Mouse (Mus musculus) T-cell, adult 2 months (primary cell): ENCODE results near the gene Prr19.
A peak's percentile ranks its signal among the peaks of the same experiment; 100 is the strongest.
"Not testable (repeated sequence)": the region's sequence is repeated elsewhere in the genome, so short reads cannot be mapped to it uniquely, and the experiment has no call there.

ENCODE experiments used
- DNase-seq: peaks from one replicate; pipeline ENCODE4 v3.0.0; 2022; ENCODE audit warnings: low spot score

Gene Prr19

DNA sequence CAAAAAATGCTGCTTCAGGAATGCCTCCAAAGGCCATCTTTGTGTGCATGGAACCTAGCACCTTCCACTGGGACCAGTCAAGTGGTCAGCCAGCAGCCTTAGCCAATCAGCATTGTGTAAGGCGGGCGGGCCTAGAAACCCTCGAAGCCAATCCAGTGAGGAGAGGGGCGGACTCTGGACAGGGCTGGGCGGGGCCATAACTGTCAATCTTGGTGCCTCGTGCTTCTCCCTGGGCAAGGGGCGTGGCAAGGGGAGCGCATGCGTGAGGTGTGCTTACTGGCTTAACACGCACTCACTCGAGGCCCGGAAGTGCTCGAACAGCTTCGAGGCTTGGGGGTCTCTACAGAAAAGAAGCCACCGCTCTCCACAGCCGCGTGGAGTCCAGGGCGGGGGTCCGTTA, at the start of gene Prr19:
Gene Prr19, plus strand, starts transcription at position 349 of the 400 bp plus-strand sequence.
- no peak for DNase-seq

- DNase-seq: no peak
Observed at GRCm38 (mm10) chr7:25251822-25252221, 49.4 kb upstream of the Prr19 start.

DNA sequence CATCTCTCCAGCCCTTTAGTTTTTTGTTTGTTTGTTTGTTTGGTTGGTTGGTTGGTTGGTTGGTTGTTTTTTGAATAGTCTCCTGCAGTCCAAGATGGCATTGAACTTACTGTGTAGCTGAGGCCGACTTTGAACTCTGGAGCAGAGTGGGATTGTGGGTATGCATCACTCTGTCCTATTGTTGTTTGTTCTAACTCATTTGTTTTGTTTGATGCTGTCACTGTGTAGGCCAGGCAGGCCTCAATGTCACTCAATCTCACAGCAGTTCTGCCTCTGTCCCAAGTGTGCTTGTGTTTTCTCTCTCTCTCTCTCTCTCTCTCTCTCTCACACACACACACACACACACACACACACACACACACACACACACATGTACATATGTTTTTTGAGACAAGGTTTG, 39.3 kb upstream of the Prr19 start:
- no peak for DNase-seq

DNA sequence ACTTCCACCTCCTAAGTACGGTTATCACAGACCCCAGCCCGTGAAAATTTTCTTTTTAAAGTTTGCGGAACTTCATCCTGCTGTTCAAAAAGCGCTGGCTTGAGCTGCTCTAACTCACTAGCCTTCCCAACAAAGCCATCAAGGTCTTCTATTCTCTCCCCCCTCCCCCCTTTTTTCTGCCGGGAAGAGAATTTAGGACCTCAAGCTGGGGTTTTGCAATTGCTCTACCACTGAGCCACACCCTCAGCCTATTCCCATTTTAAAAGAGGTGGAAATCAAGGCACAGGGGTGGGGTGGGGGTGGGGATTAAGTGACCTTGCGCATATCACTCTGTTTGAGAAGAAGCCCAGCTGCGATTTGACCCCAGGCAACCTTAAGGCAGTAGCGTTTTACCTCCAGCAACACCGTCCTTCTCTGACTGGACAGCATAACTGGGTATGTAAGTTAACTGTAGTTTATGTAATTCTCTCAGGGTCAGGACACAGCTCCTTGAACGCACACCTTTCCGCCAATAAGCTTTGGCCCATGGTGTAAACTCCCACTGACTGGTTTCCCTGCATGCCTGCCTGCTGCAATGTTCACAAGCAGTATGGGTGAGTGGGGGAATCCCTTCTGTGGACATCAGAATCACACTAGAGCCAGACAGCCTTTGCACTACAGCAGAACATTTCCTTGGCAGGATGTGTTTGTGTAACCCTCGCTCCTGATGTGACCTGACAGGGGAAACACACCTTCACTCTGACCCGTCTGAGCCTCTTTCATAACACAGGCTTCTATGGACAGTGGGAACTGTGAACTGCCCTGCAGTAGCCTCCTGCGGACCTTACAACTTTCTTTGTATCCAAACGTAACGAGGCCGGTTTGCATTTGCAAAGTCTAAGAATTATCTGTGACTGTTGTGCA, 37.0 kb upstream of the Prr19 start:
- no peak for DNase-seq

- DNase-seq: not testable (repeated sequence)
Observed at GRCm38 (mm10) chr7:25265743-25266142, 35.5 kb upstream of the Prr19 start.

GRCm38 (mm10) chr7:25266180-25266962, 34.8 kb upstream of the Prr19 start:
- no peak for DNase-seq

DNA sequence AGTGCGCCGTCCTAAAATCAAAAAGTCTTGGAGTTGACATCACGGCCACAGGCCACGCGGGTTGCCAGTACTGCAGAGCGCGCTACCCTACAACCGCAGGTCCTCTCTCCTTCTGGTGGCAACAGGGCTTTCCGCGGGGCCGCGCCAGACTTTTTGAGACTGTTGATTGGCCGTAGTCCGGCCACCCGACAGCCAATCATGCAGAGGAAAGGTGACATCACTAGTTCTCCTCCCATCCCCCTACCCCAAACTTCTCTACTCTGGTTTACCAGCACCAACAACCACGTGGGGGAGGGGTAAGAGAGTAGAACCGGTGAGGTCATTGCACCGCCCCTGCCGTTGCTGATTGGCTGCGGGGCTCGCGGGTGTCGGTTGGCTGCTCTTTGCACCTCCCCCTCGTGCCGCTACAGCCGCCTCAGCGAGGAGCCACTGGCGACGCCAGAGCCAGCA, 33.9 kb upstream of the Prr19 start, which contains the start of gene Cic:
Gene Cic, plus strand, starts transcription at position 404 of the 450 bp plus-strand sequence.
- DNase-seq: peak; percentile 99

DNA sequence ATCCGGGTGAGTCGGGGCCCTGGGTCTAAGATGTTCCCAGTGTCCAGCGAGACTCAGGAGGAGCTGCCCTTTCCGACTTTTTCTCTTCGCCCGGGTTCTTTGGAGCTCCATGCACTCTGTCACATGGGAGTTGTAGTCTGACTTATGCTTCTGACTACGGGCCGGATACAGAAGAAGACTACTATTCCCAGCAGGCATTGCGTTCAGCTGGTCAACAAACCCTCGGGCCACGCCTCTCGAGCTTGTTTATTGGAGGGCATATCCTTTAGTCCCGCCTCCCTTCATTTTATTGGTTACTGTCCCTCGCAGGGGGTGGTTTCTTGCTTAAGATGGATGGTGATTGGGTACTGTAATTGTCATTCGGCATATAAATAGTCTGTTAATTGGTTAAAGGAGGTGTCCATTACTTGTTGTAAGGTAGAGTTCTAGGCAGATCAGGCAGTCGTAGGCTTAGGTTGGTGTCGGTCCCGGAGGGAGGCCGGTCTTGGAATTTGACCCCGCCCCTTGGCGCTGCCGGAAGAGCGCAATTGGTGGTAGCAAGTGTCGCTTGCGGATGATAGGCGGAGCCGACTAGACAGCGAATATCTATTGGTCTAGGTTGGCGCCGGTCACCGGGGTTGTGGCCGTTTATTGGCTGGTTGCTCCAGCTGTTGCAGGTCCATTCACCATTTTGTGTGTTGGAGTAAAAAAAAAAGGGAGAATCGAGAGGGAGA, 33.3 kb upstream of the Prr19 start:
- peak; percentile 100 for DNase-seq

DNA sequence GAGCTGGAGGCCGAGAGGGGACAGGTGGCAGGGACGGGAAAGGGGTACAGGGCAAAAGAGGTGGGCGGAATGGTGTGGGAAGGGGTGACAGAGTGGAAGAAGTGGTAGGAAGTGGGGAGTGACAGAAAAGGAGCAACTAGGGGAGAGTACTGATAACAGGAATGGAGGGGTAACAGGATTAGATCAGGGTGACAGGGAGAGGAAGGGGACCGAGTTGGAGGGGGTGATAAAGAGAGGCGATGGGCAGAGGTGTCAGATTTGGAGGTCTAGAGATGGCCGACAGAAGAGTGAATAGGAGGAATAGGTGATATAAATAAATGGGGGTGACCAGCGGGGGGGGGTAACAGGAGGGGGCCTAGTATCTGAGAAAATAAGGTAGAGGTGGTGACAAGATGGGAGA, 32.6 kb upstream of the Prr19 start:
- DNase-seq: peak; percentile 39

DNA sequence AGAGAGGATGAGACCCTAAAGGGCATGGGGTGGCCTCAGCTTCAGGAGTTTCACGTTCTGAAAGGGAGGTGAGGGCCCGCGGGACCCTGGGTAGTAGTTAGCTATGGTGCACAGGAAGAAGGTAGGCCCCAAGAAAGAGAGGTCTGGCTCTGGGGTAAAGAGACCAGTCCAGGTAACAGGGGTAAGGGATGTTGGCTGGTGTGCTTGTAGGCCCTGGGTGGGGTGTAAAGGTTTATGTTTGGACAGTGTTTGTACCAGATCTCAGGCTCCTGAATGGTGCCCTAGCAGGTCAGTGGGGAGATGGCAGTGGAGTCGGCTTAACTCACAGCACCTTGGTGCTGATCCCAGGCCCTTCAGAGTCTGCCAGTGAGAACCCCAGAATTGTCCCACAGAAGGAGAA, 32.2 kb upstream of the Prr19 start:
- DNase-seq: no peak

DNA sequence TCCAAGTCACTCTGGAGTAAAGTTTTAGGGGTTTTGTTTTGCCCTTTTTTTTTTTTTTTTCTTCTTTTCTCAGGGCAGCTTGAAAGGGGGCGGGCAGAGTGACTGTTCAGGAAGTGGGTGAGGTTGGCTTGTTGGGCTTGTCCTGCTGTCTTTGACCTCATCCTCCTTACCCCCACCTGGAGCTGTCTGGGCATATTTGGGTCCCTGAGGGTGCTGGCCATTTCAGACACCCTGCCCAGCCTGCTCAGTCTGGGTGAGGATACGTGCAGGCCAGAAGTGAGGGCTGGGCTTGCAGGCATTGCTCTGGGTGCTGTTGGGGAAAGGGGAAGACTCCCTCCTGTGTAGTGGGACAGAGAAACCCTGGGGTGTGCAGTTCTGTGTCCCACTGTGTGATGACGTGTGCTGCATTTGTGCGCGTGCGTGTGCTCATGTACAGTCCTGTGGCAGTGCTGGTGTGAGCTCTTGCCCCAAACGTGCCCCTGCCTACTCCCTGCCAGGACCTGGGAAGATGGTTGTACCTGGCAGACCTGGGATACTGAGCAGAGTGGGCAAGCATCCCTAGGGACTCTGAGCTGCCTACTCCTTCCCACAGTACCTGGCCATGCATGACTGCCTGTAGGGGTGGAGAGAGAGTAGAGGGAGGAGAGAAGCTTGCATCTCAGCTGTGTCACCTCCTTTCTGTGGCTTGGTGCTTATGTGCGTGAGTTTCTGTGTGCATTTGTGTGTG, 31.5 kb upstream of the Prr19 start:
- no peak for DNase-seq

- no peak for DNase-seq
Observed at GRCm38 (mm10) chr7:25270652-25271633, 30.3 kb upstream of the Prr19 start.

DNA sequence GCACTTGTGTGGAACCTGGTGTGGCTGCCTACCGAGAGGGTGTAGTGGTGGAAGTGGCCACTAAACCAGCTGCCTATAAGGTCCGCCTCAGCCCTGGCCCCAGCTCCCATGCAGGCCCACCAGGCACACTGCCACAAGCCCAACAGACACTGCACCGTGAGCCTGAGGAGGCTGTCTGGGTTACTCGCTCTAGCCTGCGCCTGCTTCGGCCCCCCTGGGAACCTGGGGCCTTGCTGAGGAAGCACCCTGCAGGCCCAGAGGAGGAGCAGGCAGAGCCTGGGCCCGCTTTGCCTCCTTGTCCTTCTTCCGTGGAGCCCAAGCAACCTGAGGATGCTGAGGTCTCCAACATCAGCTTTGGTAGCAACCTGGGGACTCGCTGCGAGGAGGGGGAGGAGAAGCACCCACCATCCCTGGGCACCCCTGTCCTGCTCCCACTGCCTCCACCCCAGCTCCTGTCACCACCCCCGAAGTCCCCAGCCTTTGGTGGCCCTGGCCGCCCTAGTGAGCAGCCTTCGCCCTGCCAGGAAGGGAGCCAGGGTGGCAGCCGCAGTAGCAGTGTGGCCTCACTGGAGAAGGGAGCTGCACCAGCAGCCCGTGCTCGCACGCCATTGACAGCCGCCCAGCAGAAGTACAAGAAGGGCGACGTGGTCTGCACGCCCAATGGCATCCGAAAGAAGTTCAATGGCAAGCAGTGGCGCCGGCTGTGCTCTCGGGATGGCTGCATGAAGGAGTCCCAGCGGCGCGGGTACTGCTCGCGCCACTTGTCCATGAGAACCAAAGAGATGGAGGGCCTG, 29.4 kb upstream of the Prr19 start:
- no peak for DNase-seq

- DNase-seq: no peak
Observed at GRCm38 (mm10) chr7:25272445-25273258, 28.6 kb upstream of the Prr19 start.

GRCm38 (mm10) chr7:25273259-25274241, 27.7 kb upstream of the Prr19 start:
- no peak for DNase-seq

DNA sequence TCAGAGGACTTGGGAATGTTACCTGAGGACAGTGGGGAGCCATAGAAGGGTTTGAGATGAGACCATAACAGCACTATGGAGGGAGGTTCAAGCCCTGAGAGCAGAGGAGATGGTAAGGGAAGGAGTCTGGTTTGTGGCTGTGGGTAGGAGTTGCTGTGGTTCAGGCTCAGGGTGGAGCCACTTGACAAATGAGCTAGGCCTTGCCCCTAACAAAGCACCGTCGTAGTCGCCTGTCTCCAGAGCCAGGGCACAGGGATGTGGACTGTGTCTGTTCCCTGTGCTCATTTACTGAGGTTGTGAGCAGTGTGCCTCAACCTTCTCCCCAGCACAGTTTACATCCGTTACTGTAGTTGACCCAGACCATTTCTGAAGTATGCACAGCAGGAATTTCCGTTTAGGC, 26.6 kb upstream of the Prr19 start:
- DNase-seq: peak; percentile 64

GRCm38 (mm10) chr7:25274996-25275395, 26.2 kb upstream of the Prr19 start:
- no peak for DNase-seq
